Mouse (Mus musculus): Measurements from ENCODE around the gene Cdkn2aipnl. TPM values are rescaled to one million over a fixed set of nuclear protein-coding genes. Genes with fewer than 3 reads are reported as not detected.

The Cdkn2aipnl gene
- total RNA-seq, 4 experiments from 2014 or later: 40.8 to 45.8 (median 41.1) TPM

- peak; percentile 63 to 87 for DNase-seq (ENCODE audit: low spot score in 2 of 2)
These were observed 36.5 kb downstream of the Cdkn2aipnl start, which contains the start of gene Cdkl3 for GRCm38 (mm10) chr11:52003772-52004528. Gene Cdkl3 (plus strand): TSS chr11:52004221.

- no peak for DNase-seq (ENCODE audit: low spot score in 2 of 2)
These were observed 38.1 kb downstream of the Cdkn2aipnl start for GRCm38 (mm10) chr11:52005586-52005985.

GRCm38 (mm10) chr11:52011011-52011410 lies 43.5 kb downstream of the Cdkn2aipnl start:
- no peak for DNase-seq (ENCODE audit: low spot score in 2 of 2)

- DNase-seq (ENCODE audit: low spot score in 2 of 2): no peak
These were observed 44.1 kb downstream of the Cdkn2aipnl start for GRCm38 (mm10) chr11:52011541-52011940.

GRCm38 (mm10) chr11:52018217-52018616 lies 50.8 kb downstream of the Cdkn2aipnl start:
- DNase-seq (ENCODE audit: low spot score in 2 of 2): peak in 1 of 2 experiments; percentile 21

Other genes starting within 250 kb of the Cdkn2aipnl start
- gene Sec24a, start 204.0 kb upstream of the Cdkn2aipnl start, total RNA-seq (2022): 10 to 100 TPM; 19.1 to 21.9 (median 19.8) TPM
- gene Sar1b, start 204.0 kb upstream of the Cdkn2aipnl start, total RNA-seq (2022): 10 to 100 TPM; 63.7 to 73.2 (median 67.6) TPM
- 10 to 100 TPM; 53.5 to 60.9 (median 57.6) TPM for gene Jade2, start 110.0 kb upstream of the Cdkn2aipnl start, total RNA-seq (2022)
- 100 to 1,000 TPM; 159 to 178 (median 168) TPM for gene Ube2b, start 33.1 kb downstream of the Cdkn2aipnl start, total RNA-seq (2022)
- gene Cdkl3, start 36.6 kb downstream of the Cdkn2aipnl start, total RNA-seq (2022): 10 to 100 TPM; 13.2 to 18.5 (median 16.8) TPM
- 100 to 1,000 TPM; 110 to 125 (median 118) TPM for gene Ppp2ca, start 131.0 kb downstream of the Cdkn2aipnl start, total RNA-seq (2022)
- not detected for gene Olfr1373, start 177.9 kb downstream of the Cdkn2aipnl start, total RNA-seq (2022)
- gene Olfr1371, start 246.3 kb downstream of the Cdkn2aipnl start, total RNA-seq (2022): not detected

Measured in left cerebral cortex, adult 8-10 months (tissue).